Mouse (Mus musculus): ENCODE data around the gene Map3k9.

The Map3k9 gene

GRCm38 (mm10) chr12:81787262-81787661 is 6.3 kb upstream of the Map3k9 start:
- DNase-seq (ENCODE audit: low spot score in 2 of 2), result no peak

GRCm38 (mm10) chr12:81783301-81783700 is 2.3 kb upstream of the Map3k9 start:
- no peak for DNase-seq (ENCODE audit: low spot score in 2 of 2)

- no peak for DNase-seq (ENCODE audit: low spot score in 2 of 2)
These were observed 1.6 kb upstream of the Map3k9 start for GRCm38 (mm10) chr12:81782606-81783005.

GRCm38 (mm10) chr12:81780271-81781093 is 493 bp downstream of the Map3k9 start:
- DNase-seq (ENCODE audit: low spot score in 2 of 2), result peak; percentile 24 to 30

DNA sequence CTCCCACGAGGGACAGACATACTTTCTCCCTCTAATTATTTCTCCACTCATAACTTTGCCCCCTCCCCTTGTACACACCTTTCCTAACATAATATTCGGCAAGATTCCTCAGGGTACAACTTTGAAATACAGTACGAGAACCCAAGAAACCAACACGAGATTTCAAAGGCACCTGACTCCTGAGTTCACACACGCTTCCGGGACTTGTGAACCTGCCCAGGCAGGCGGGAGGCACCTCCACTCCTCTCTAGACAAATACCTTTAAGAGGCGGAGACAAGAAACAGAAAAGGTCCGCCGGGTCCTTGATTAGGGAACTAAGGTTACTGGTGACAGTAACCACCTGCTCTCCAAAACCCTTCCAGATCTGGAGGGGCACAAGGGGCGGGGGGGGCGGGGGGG is 1.1 kb downstream of the Map3k9 start:
- DNase-seq (ENCODE audit: low spot score in 2 of 2), result no peak

DNA sequence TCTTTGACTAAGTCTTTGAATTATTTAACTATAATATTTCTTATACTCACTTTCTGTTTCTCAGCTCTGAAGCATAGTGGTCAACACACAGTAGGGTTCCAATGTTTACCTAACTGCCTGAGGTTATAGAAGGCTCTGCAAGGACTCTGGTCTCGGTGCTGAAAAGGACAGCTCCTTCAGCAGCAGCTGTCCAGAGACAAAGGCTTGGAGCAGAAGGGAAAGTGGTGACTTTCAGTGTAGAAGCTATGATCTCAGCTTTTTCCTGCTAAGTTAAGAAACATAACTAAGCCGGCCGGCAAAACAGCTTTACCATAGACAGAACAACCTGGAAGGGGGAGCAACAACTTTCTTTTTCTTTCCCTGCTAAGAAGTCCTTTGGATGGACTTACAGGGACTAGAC is 4.8 kb downstream of the Map3k9 start:
- DNase-seq (ENCODE audit: low spot score in 2 of 2), result no peak

DNA sequence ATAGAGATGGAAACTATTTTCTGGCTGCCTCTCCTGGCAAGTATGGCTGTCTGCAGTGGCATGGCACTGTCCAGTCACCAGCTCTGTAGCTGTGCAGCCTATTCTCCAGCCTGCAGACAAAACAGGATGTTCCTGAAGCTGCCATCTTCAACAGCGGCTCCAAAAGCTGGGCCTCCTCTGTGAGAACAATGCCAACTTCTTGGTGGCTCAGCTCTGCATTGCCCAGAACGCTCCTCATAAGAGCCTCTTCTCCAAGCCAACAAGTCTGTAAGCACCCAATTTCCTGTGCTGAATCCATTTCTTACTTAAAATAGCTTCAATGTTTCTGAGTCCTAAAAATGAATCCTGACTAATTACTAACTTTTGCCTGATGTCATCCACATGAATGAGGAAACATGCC is 5.3 kb downstream of the Map3k9 start:
- DNase-seq (ENCODE audit: low spot score in 2 of 2), result no peak

GRCm38 (mm10) chr12:81774186-81774585 is 6.8 kb downstream of the Map3k9 start:
- DNase-seq (ENCODE audit: low spot score in 2 of 2), result no peak

DNA sequence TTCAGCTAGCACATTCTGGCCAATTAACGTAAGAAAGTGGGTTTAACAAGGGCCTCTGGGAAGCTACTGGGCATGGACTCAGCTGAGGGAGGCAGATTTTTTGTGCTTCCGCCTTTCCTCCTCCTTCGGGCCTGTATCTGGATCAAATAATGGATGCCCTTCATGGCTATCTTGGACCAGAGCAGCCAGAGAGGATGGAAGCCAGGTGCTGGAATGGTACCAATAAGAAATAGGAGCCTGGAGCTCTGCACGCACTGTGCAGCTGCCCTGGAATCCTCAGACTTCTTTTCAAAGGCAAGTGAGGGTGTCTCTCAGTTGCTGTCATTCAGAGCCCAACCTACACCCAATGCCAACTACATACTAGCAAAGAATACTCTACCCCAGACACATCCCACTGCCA is 11.5 kb downstream of the Map3k9 start:
- DNase-seq (ENCODE audit: low spot score in 2 of 2), result no peak

- no peak for DNase-seq (ENCODE audit: low spot score in 2 of 2)
These were observed 15.6 kb downstream of the Map3k9 start for GRCm38 (mm10) chr12:81765386-81765785.

DNA sequence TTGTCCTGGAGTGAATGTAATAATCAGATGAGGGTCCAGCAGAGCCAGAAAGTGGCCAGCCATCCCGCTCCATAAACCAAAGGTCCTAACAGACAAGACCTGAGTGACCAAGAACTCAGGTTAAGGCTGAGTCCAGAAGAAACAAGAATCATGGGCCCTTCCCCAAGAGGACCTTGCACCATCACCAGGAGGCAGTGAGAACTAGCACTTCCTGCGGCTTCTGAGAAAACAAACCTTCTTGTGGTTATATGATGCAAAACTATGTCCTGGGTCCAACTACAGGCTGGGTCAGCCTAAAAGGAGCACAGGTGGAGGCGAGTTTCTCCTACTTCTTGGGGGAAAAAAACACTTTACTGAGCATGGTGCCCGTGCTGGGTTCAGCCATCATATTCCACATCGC is 16.6 kb downstream of the Map3k9 start:
- no peak for DNase-seq (ENCODE audit: low spot score in 2 of 2)

- no peak for DNase-seq (ENCODE audit: low spot score in 2 of 2)
These were observed 26.3 kb downstream of the Map3k9 start for GRCm38 (mm10) chr12:81754651-81755050.

GRCm38 (mm10) chr12:81751116-81751515 is 29.9 kb downstream of the Map3k9 start:
- no peak for DNase-seq (ENCODE audit: low spot score in 2 of 2)

DNA sequence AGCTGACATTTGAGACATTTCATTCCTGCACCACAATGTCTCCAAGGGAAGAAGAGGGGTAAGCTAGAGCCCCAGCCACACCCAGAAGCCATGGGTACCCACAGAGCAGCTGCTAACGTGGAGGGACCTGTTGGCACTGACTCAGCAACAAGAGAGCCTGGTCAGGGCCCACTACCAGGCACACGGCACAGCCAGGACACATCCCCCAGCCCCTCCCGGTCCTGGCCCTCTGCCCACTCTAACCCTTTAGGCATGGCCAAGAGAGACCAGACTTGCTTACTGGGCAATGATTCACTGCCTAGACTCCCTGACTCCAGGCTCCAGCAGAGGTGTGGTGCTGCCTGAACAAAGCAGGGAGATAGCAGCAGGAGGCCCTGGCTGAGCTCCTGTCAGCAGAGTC is 32.1 kb downstream of the Map3k9 start:
- no peak for DNase-seq (ENCODE audit: low spot score in 2 of 2)

GRCm38 (mm10) chr12:81748021-81748576 is 32.9 kb downstream of the Map3k9 start:
- no peak for DNase-seq (ENCODE audit: low spot score in 2 of 2)

DNA sequence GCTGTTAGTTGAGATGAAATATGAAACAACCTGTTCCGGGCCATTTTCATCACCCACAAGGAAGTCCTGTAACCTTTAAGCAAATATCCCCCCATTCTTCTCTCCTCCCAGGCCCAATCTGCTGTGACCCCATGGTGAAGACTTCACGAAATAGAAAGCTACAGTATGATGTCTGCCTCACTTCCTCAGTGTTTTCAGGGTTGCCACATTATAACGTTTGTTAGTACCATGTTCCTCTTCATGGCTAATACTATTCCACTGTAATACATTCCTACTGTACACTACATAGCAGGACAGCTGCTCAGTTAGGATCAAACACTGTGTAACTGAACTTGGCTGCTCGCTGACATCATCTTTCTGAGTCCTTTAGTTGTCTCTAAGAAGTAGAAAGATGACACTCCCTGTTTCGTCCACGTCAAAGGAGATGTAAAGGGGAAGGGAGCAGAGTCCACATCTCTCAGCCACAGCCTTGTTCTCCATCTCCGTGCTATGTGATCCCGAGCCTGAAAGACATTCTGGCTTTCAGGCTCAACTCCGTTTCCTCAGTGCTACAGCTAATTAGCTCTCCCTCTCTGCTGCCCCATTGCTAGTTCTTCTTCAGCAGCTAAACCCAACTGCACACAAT is 34.5 kb downstream of the Map3k9 start:
- no peak for DNase-seq (ENCODE audit: low spot score in 2 of 2)

DNA sequence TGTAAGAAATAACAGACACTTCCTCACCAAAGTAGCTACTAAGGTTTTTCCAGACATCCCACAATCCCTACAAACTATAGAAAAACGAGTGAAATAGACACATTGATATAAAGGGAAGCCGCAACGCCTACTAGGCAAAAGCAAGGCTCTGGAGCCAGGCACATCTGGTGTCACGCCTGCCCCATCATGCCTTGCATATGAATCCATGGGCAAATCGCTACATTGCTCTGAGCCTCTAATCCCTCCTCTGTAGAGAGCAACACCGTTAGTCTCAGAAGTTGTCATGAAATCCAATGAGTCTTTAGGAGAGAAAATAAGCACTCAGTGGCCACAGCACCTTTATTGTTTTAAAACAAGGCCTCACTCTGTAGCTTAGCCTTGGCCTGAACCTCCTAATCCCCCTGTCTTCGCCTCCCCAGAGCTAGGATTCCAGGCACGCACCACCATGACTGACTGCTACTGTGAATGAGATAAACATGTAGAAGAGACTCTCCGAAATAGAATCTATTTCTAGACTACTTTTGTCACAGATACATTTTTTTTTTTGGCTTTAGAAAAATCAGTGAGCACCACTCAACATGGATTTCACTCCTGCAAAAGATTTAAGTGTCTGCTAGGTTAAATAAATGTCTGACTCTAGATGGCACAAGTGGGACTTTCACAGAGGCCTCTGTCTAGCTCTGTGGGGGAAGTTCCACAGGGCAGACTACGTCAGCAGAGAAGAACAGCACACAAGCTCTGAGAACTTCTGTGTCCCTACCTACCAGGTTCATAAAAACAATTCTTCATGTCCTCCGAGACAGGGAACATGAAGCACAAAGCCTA is 45.5 kb downstream of the Map3k9 start:
- DNase-seq (ENCODE audit: low spot score in 2 of 2), result peak; percentile 28 to 48

GRCm38 (mm10) chr12:81726246-81726822 is 54.6 kb downstream of the Map3k9 start:
- no peak for DNase-seq (ENCODE audit: low spot score in 2 of 2)

GRCm38 (mm10) chr12:81724776-81725175 is 56.2 kb downstream of the Map3k9 start:
- no peak for DNase-seq (ENCODE audit: low spot score in 2 of 2)

- DNase-seq (ENCODE audit: low spot score in 2 of 2), result no peak
These were observed 57.6 kb downstream of the Map3k9 start for GRCm38 (mm10) chr12:81723375-81723774.

- no peak for DNase-seq (ENCODE audit: low spot score in 2 of 2)
These were observed 61.3 kb downstream of the Map3k9 start for GRCm38 (mm10) chr12:81719715-81720114.

- no peak for DNase-seq (ENCODE audit: low spot score in 2 of 2)
These were observed 61.8 kb downstream of the Map3k9 start for GRCm38 (mm10) chr12:81719161-81719560.
